Mouse (Mus musculus) cerebellum, adult 11-12 months (tissue): ENCODE measurements at regions not wholly inside any gene's neighbourhood (a gene's known extent, or its start where the extent isn't known, plus 50 kb on each side); places are given as distances from the start of the nearest gene placed in this dataset.
"Not testable (repeated sequence)": the region's sequence is repeated elsewhere in the genome, so short reads cannot be mapped to it uniquely, and the experiment has no call there.

Experiments used
- DNase-seq: peaks from one replicate; pipeline ENCODE4 v3.0.0; 2022

GRCm38 (mm10) chr12:15078615-15079014, 738.1 kb downstream of the Trib2 start:
- DNase-seq: no peak

GRCm38 (mm10) chr12:15064351-15064750, 752.4 kb downstream of the Trib2 start:
- no peak for DNase-seq

- DNase-seq: no peak
These were observed 765.3 kb downstream of the Trib2 start for GRCm38 (mm10) chr12:15051387-15051786.

- no peak for DNase-seq
These were observed 773.5 kb downstream of the Trib2 start for GRCm38 (mm10) chr12:15043264-15043663.

GRCm38 (mm10) chr12:15011091-15011490, 805.6 kb downstream of the Trib2 start:
- no peak for DNase-seq

GRCm38 (mm10) chr12:15002401-15002800, 814.3 kb downstream of the Trib2 start:
- not testable (repeated sequence) for DNase-seq
